Mouse (Mus musculus): ENCODE measurements around the gene Exoc7. TPM values are rescaled to one million over a fixed set of nuclear protein-coding genes. Genes with fewer than 3 reads are reported as not detected.
A peak's percentile ranks its signal among the peaks of the same experiment; 100 is the strongest.

The Exoc7 gene
- 63.8 TPM in 2 replicates for polyA plus RNA-seq (2014; fragmentation: Nextera tagmentation; extraction: Ambion mirVana)

DNA sequence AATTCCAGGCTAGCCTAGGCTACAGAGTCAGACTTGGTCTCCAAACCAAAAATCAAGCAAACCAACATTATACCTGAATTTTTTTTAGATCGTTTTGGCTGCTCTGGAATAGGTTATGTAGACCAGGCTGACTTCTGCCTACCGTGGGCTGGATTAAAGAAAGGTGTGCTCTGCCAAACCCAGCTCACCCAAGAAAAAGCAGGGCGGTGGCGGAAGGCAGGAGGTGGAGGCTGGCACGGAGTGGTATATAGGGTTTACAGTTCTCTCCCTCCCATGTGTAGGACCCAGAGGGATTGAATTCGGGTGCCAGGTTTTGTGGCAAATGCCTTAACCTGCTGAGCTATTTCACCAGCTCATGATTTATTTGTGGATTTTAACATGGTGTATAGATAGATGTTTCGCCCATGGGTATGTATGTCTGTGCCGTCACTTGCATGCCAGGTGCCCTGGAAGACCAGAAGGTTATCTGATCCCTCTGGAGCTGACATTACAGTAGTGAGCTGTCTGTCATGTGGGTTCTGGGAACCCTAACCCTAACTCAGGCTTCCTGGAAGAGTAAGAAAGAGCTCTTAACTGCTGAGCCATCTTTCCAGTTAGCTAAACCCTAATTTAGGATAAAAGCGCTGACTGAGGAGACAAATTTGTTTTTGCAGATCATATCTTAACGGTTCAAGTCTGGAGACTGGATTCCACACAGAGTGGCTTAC is at the start of gene Exoc7:
Exoc7 (minus strand) TSS at position 215 of the 707 bp plus-strand sequence.
- H3K4me2 ChIP-seq (ENCODE audit: low read length): peak within 1 kb of the TSS; percentile 71
- H3K4me1 ChIP-seq (replicated peaks; ENCODE audit: control insufficient read depth, insufficient read depth, low read length): 0 out of 2 replicates have a peak, but pooled peaks cover 4% of the 10 kb centered on the region
- ATAC-seq (replicated peaks; ENCODE audit: low FRiP score, low TSS enrichment, low read depth) (no peak), DNase-seq (ENCODE audit: low spot score) (no peak)
- H3K4me3 ChIP-seq (ENCODE audit: low read depth, low read length): peak within 1 kb of the TSS; percentile 64
- no peaks in the 10 kb centered on the region for H3K9me3 ChIP-seq (ENCODE audit: control insufficient read depth, low read length)
- H3K9ac ChIP-seq (ENCODE audit: low read length): peak within 1 kb of the TSS; percentile 58
- WGBS: 85% methylated on average over 10 of the region's 10 CpGs
- no peaks in the 10 kb centered on the region for H3K27me3 ChIP-seq (replicated peaks; ENCODE audit: control insufficient read depth, insufficient read depth, low read length)
- peaks cover 29% of the 10 kb centered on the region for H3K36me3 ChIP-seq (ENCODE audit: control insufficient read depth, insufficient read depth, low read length)
- H3K27ac ChIP-seq (ENCODE audit: low read depth): 0 out of 2 replicates have a peak within 1 kb of the TSS, but pooled peaks have one; percentile 22

DNA sequence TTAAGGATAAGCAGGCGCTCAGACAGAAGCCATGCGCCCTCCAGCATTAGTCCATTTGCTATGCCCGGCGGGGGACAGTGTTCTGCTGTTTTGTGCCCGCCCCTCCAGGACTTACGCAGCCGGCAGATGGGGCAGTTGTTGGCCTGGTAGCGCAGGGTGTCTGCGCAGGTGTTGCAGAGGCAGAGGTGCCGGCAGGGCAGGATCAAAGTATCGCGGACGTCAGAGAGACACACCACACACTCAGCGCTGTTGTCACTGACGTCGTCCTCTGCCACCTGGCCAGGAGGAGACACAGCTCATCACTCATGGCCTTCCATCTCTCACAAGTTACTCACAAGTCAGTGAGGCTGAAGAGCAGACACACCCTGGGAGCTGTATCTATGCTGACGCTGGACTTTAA is 47.5 kb upstream of the Exoc7 start:
- Histone ChIP-seq H3K4me1 (replicated peaks; ENCODE audit: control insufficient read depth, insufficient read depth, low read length) (0 out of 2 replicates have a peak, but pooled peaks cover 2% of the 10 kb centered on the region), H3K9me3 (ENCODE audit: control insufficient read depth, low read length) (no peaks in the 10 kb centered on the region)
- 49% methylated on average over 17 of the region's 17 CpGs for WGBS

DNA sequence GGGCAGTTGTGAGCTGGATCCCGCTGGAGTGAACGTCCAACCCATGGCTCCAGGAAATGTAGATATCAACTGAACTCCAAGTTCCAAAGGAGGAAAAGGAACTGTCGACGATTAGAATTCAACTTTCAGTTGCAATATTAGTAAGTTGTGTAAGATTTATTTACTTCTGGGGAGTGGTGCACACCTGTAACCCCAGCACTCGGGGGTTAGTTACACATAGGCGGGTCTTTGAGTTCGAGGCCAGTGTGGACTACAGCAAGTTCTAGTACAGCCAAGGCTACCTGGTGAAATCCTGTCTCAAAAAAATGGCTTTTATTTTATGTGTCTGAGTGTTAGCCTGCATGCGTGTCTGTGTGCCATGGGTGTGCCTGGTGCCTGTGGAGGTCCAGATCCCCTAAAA is 46.5 kb upstream of the Exoc7 start:
- Histone ChIP-seq H3K4me1 (replicated peaks; ENCODE audit: control insufficient read depth, insufficient read depth, low read length) (no peaks in the 10 kb centered on the region), H3K36me3 (ENCODE audit: control insufficient read depth, insufficient read depth, low read length) (peaks cover 46% of the 10 kb centered on the region), H3K27ac (ENCODE audit: low read depth) (no peak overlapping the region), H3K27me3 (replicated peaks; ENCODE audit: control insufficient read depth, insufficient read depth, low read length) (no peaks in the 10 kb centered on the region), H3K4me3 (ENCODE audit: low read depth, low read length) (no peak overlapping the region), H3K4me2 (ENCODE audit: low read length) (no peak overlapping the region), H3K9me3 (ENCODE audit: control insufficient read depth, low read length) (no peaks in the 10 kb centered on the region), H3K9ac (ENCODE audit: low read length) (no peak overlapping the region)
- ATAC-seq (replicated peaks; ENCODE audit: low FRiP score, low TSS enrichment, low read depth) (no peak), DNase-seq (ENCODE audit: low spot score) (no peak)
- 84% methylated on average over 8 of the region's 8 CpGs for WGBS

More for the DNA sequence above, 47.5 kb upstream of the Exoc7 start:
- no peak for ATAC-seq (replicated peaks; ENCODE audit: low FRiP score, low TSS enrichment, low read depth)
- H3K27ac ChIP-seq (ENCODE audit: low read depth): no peak overlapping the region
- H3K36me3 ChIP-seq (ENCODE audit: control insufficient read depth, insufficient read depth, low read length): peaks cover 43% of the 10 kb centered on the region
- H3K4me3 ChIP-seq (ENCODE audit: low read depth, low read length): no peak overlapping the region
- H3K27me3 ChIP-seq (replicated peaks; ENCODE audit: control insufficient read depth, insufficient read depth, low read length): no peaks in the 10 kb centered on the region
- H3K9ac ChIP-seq (ENCODE audit: low read length): no peak overlapping the region
- no peak overlapping the region for H3K4me2 ChIP-seq (ENCODE audit: low read length)
- DNase-seq (ENCODE audit: low spot score): no peak

DNA sequence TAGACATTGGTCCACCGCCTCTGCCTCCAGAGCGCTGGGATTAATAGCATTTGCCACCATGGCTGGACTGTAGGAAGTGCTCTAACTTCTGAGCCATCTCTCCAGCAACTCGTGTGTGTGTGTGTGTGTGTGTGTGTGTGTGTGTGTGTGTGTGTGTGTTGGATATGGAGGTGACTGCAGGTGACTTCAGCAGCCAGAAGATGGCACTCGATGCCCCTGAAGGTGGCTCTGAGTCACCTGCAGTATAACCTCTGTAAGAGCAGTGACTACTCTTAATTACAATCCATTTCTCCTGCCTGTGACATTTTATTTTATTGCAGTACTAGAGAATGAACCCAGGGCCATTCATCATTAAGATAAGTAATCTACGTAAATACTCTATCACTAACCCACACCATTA is 44.3 kb upstream of the Exoc7 start:
- WGBS: 90% methylated on average over 5 of the region's 5 CpGs
- DNase-seq (ENCODE audit: low spot score): no peak
- H3K4me2 ChIP-seq (ENCODE audit: low read length): no peak overlapping the region
- H3K9me3 ChIP-seq (ENCODE audit: control insufficient read depth, low read length): no peaks in the 10 kb centered on the region
- H3K27ac ChIP-seq (ENCODE audit: low read depth): no peak overlapping the region
- H3K9ac ChIP-seq (ENCODE audit: low read length): no peak overlapping the region
- ATAC-seq (replicated peaks; ENCODE audit: low FRiP score, low TSS enrichment, low read depth): no peak
- H3K4me1 ChIP-seq (replicated peaks; ENCODE audit: control insufficient read depth, insufficient read depth, low read length): no peaks in the 10 kb centered on the region
- peaks cover 64% of the 10 kb centered on the region for H3K36me3 ChIP-seq (ENCODE audit: control insufficient read depth, insufficient read depth, low read length)
- no peak overlapping the region for H3K4me3 ChIP-seq (ENCODE audit: low read depth, low read length)
- H3K27me3 ChIP-seq (replicated peaks; ENCODE audit: control insufficient read depth, insufficient read depth, low read length): no peaks in the 10 kb centered on the region

DNA sequence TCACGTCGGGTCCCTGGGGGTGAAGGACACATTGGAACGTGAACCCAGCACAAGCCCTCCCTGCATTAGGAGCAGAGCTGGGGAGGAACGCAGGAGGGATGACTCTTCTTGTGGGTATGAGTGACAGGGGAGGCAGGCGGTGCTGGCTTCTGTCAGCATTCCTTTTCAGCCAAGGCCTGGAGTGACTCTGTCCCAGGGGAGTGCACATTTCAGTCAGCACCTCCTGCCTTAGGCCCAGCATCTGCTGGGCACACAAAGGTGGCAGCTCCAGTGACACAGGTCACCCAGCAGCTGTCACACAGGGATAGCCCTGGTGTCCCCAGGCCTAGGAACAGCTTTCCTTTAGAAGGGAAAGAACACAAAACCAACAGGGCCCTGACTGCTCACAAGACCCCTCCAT is 40.9 kb upstream of the Exoc7 start:
- 77% methylated on average over 5 of the region's 5 CpGs for WGBS
- H3K36me3 ChIP-seq (ENCODE audit: control insufficient read depth, insufficient read depth, low read length): peaks cover 67% of the 10 kb centered on the region
- DNase-seq (ENCODE audit: low spot score): no peak

DNA sequence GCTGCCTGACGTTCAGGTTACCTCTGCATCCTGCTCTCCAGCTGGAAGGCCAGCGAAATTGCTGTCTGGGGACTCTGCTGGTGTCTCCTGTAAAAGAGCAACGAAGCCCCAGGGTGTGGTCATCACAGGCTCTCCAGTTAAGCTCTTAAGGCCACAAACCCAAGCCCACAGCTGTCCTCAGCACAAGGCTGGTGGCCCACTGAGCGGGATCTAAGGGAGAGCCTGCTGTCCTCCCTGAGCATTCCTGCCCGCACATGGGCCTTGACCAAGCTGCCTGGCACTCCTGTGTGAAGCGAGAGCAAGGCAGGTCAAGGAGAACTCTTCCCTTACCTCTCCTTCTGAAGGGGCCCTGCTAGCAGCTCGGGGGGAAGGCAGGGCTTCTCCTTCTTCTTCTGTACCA is 40.0 kb upstream of the Exoc7 start:
- H3K4me2 ChIP-seq (ENCODE audit: low read length): no peak overlapping the region
- WGBS: 82% methylated on average over 7 of the region's 7 CpGs
- no peaks in the 10 kb centered on the region for H3K9me3 ChIP-seq (ENCODE audit: control insufficient read depth, low read length)
- no peak overlapping the region for H3K27ac ChIP-seq (ENCODE audit: low read depth)
- ATAC-seq (replicated peaks; ENCODE audit: low FRiP score, low TSS enrichment, low read depth) (no peak), DNase-seq (ENCODE audit: low spot score) (no peak)
- H3K4me1 ChIP-seq (replicated peaks; ENCODE audit: control insufficient read depth, insufficient read depth, low read length): no peaks in the 10 kb centered on the region
- H3K27me3 ChIP-seq (replicated peaks; ENCODE audit: control insufficient read depth, insufficient read depth, low read length): no peaks in the 10 kb centered on the region
- H3K4me3 ChIP-seq (ENCODE audit: low read depth, low read length): no peak overlapping the region
- peaks cover 65% of the 10 kb centered on the region for H3K36me3 ChIP-seq (ENCODE audit: control insufficient read depth, insufficient read depth, low read length)
- no peak overlapping the region for H3K9ac ChIP-seq (ENCODE audit: low read length)

More for the DNA sequence above, 40.9 kb upstream of the Exoc7 start:
- Histone ChIP-seq H3K9ac (ENCODE audit: low read length) (no peak overlapping the region), H3K9me3 (ENCODE audit: control insufficient read depth, low read length) (no peaks in the 10 kb centered on the region), H3K4me1 (replicated peaks; ENCODE audit: control insufficient read depth, insufficient read depth, low read length) (no peaks in the 10 kb centered on the region), H3K4me3 (ENCODE audit: low read depth, low read length) (no peak overlapping the region), H3K27ac (ENCODE audit: low read depth) (no peak overlapping the region), H3K27me3 (replicated peaks; ENCODE audit: control insufficient read depth, insufficient read depth, low read length) (no peaks in the 10 kb centered on the region), H3K4me2 (ENCODE audit: low read length) (no peak overlapping the region)
- no peak for ATAC-seq (replicated peaks; ENCODE audit: low FRiP score, low TSS enrichment, low read depth)

DNA sequence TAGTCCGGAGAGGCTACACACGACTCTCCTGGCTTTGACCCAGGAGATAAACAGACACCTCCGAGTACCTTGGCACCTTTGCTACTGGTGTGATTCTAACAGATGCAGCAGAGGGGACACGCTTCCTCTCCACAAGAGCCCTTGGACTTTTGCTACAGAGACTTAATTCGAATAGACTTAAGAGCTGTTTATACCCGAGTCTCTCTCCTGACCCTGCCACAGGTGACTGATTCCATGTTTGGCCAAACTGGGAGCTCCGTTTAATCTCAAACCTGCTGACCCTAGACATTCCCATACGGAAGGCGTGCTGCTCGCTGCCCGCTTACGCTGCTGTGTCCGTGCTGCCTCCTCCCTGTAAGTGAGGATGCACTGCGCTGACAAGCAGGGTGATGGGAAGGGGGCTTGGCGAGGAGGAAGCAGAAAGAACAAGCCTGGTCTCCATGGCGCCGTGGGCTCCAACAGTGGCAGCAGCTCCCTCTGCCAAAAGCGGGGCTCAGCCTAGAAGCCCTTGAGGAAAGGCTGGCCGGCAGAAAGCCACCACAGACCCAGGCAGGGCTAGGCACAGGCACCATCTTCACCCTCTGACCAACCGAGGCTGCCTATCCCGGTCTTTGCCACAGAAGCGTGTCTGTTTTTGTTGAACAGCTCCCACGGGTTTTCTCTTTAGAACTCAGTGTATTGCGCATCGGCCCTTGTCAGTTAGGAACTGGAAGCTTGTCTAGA is 35.2 kb upstream of the Exoc7 start:
- no peaks in the 10 kb centered on the region for H3K9me3 ChIP-seq (ENCODE audit: control insufficient read depth, low read length)
- no peak overlapping the region for H3K27ac ChIP-seq (ENCODE audit: low read depth)
- ATAC-seq (replicated peaks; ENCODE audit: low FRiP score, low TSS enrichment, low read depth) (no peak), DNase-seq (ENCODE audit: low spot score) (no peak)
- no peaks in the 10 kb centered on the region for H3K27me3 ChIP-seq (replicated peaks; ENCODE audit: control insufficient read depth, insufficient read depth, low read length)
- H3K9ac ChIP-seq (ENCODE audit: low read length): no peak overlapping the region
- H3K4me1 ChIP-seq (replicated peaks; ENCODE audit: control insufficient read depth, insufficient read depth, low read length): no peaks in the 10 kb centered on the region; the same call in 1 of the 2 replicates
- H3K4me3 ChIP-seq (ENCODE audit: low read depth, low read length): no peak overlapping the region
- H3K4me2 ChIP-seq (ENCODE audit: low read length): no peak overlapping the region
- peaks cover 32% of the 10 kb centered on the region for H3K36me3 ChIP-seq (ENCODE audit: control insufficient read depth, insufficient read depth, low read length)
- 54% methylated on average over 25 of the region's 25 CpGs for WGBS

DNA sequence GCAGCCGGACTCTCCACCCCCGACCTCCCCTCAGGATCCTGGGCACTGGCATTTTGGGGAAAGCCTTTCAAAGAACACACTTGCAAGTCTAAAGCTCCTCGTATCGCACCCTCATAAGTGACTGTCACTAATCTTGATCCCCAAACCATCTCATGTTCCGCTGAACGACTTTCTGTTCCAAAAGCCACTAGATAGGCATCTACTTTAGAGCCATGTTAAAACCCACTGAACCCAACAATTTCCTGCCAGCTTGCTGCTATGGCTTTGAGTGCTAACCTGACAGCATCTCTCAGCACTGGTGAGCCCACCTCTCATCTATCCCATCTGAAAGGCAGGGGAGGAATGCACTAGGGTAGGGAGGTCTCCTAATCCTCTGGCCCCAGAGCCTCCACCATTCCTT is 30.5 kb upstream of the Exoc7 start:
- WGBS: 73% methylated on average over 6 of the region's 6 CpGs
- no peaks in the 10 kb centered on the region for H3K9me3 ChIP-seq (ENCODE audit: control insufficient read depth, low read length)
- no peak overlapping the region for H3K4me3 ChIP-seq (ENCODE audit: low read depth, low read length)
- peaks cover 22% of the 10 kb centered on the region for H3K27me3 ChIP-seq (replicated peaks; ENCODE audit: control insufficient read depth, insufficient read depth, low read length)
- H3K4me1 ChIP-seq (replicated peaks; ENCODE audit: control insufficient read depth, insufficient read depth, low read length): peaks cover 24% of the 10 kb centered on the region
- H3K36me3 ChIP-seq (ENCODE audit: control insufficient read depth, insufficient read depth, low read length): no peaks in the 10 kb centered on the region
- ATAC-seq (replicated peaks; ENCODE audit: low FRiP score, low TSS enrichment, low read depth): no peak
- H3K4me2 ChIP-seq (ENCODE audit: low read length): no peak overlapping the region
- DNase-seq (ENCODE audit: low spot score): no peak
- no peak overlapping the region for H3K9ac ChIP-seq (ENCODE audit: low read length)
- H3K27ac ChIP-seq (ENCODE audit: low read depth): no peak overlapping the region

Measured in intestine, embryonic 14.5 days (tissue).